Mouse (Mus musculus) adrenal gland, postnatal 4 days (tissue): ENCODE data around the gene Smo. TPM values are rescaled to one million over a fixed set of nuclear protein-coding genes. Genes with fewer than 3 reads are reported as not detected.

ENCODE experiments used
- DNase-seq, 2 experiments: peaks; one replicate each; pipeline ENCODE4 v3.0.0; 2021 to 2022; ENCODE audit warnings: low spot score in 2 of 2, mixed read lengths in 2 of 2
- total RNA-seq, 2 experiments: library from RNA; stranded (reverse); gene quantifications; 2 replicates each; pipeline ENCODE4 v1.2.3; 2021

Smo gene
- total RNA-seq, 2 experiments from 2014 or later: 88.5 to 94.3 TPM

DNA sequence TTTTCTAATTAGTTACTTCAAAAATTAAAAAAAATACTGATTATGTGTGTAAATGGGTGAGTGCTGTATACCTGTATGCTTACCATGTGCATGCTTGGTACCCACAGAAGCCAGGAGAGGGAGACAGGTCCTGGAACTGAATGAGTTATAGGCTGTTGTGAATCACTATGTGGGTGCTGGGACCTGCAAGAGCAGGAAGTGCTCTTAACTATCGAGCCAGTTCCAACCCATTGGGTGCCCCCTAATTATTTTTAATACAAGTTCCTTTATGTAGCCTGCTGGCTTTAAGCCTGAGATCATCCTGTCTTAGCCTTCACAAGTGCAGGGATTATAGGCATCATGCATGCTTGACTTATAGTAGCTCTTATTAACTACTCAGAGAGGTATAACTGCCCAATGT, 38.9 kb downstream of the Smo start:
- DNase-seq: no peak

DNA sequence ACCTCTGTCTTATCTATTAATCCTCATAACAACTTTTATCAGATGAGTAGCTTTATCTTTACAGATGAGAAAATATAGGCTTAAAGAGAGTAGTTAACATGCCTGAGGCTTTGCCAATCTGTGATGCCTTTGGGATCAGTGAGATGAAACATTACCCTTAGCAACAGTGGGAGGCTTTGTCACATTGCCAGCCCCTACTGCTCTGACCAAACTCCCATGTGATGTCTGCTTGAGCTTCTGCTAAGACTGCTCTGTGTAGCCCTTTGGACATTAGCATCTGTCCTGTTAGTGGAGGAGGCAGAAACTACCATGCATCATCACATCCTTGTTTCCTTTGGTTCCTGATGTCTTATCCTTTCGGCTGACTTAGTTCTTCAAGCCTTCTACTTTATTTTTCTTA, 40.3 kb downstream of the Smo start:
- DNase-seq: no peak

DNA sequence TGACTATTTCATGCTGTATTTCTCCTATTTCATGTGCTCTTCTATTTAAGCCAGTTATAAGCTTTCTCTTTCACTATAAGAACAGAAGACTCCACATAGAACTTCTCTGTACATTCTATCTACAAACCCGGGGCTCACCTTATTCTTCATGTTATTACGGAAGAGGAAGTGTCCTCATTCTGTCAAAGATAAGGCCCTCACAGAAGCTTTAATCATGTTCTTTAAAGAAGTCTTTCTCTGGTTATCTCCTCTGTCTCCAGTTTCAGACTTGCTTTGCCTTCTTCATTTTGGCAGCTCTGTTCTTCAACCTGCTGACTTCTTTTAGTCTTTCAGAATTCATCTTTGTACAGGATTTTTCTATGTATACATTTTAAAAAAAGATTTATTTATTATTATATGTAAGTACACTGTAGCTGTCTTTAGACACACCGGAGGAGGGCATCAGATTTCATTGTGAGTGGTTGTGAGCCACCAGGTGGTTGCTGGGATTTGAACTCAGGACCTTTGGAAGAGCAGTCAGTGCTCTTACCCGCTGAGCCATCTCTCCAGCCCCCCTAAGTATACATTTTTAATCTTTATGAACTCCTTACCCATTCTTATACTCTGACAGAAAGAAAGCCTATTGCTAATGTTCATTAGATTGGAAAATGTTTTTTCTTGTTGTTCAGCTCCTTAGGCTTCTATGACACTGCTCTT, 41.4 kb downstream of the Smo start:
- no peak for DNase-seq

DNA sequence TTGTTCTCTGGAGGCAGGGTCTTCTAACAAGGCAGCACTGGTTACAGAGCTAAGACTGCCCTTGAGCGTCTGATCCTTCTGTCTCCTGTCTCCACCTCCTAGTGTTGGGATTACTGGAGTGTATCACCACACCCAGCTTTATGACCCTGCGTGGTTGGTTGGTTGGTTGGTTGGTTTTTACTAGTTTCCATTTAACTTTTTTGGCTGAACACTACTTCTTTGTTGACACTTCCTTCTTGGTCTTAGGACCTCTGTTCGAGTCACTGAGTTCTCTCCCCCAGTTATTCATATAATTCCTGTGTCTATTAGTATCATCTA, 41.9 kb downstream of the Smo start:
- no peak for DNase-seq

DNA sequence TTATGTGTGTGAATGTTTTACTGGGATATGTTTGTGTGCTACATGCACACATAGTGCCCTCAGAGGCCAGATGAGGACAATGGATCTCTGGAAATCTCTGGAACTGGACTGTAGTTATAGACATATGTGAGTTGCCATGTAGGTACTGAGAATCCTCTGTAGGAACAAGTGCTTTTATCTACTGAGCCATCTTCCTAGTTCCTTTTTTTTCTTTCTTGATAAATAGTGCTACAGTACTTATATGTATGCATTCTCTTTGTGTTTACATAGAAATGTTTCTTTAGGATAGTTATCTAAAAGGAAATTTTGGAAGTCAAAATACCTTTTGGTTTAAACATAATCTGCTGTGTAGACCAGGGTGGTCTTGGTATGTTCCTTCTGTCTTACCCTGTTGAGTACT, 44.8 kb downstream of the Smo start:
- no peak for DNase-seq

DNA sequence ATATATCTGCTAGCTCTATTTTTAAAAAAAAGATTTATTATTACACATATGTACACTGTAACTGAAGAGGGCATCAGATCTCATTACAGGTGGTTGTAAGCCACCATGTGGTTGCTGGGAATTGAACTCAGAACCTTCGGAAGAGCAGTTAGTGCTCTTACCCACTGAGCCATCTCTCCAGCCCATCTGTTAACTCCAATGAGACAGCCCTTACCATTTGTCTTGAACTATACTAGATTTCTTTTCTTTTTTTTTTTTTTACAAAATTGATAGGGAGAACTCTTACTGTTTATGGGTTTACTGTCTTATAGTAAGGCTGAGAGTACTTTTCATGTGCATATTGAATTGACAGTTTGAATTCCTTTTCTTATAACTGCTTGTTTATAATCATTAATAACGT, 45.3 kb downstream of the Smo start:
- DNase-seq: no peak

DNA sequence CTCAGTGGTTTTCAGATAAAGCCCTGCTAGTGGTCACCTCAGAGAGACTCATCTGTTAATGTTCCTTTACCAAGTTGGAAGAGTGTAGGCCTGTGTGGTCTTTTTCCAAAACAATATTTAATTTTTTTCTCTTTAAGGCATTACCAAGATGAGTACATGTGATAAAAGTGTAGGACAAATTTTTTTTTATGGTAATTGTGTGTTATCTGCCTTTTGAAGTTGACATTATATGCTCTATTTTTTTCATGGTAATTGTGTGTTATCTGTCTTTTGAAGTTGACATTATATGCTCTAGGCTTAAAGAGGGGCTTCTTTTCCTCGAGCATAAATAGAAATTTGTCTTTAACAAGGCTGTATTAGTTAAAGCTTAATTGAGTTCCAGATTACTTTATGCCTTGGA, 46.9 kb downstream of the Smo start:
- DNase-seq: no peak

DNA sequence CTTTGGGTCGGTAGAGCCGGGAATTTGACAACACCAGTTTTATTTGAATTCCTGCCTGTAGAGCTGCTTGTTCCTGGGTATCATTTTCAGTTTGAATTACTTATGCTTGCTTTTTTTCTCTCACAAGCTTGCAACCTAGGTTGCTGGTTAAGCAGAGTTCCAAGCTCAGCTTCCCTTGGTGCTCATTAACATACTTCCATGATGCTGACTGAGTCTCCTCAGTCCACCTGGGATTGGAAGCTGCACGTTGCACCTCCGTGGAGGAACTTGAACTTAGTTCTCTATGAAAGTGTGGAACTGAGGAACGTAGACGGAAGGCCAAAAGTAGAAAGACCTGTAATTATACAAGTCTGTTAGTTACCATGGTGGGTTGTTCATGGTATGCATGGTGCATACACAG, 48.7 kb downstream of the Smo start:
- DNase-seq: no peak

DNA sequence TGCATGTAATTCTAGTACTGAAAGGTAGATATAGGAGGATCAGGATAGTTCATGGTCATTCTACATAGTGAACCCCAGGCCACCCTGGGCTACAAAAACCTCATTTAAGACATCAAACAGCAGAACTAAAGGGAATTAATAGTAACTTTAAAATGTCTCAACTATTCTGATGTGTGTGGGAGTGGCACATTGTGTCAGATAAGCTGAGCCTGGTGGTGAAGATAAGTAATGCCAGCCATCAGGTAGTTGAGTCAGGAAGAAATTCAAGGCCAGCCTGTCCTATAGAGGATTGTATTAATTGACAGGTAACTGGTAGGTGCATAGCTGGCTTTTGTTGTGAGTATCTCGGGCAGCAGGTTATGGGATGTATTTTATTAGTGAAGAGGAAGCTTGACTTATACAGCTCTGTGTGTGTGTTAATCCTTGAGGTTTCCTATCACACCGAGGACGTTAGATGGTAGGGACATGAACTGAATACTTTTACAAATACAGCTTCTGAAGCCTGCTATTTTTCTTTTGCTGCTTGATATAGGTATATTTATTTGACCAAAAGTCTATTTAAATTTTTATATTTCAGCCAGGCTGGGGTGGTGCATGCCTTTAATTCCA, 49.2 kb downstream of the Smo start:
- no peak for DNase-seq

DNA sequence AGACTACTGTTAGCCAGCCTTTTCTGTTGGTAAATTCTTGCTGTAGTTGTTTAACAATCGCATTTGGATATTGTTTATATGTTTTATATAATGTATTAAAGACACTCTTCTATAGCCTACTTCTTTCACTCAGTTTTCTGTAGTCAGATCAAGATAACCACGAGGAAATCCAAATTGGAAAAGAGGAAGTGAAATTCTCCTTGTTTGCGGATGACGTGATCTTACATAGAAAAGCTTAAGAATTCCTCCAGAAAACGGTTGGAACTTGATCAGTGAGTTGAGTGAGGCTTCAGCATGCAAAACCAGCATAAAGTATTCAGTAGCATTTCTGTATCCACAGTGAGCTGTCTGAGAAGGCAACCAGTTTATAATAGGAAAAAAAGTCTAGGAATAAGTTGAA, 50.5 kb downstream of the Smo start:
- no peak for DNase-seq

DNA sequence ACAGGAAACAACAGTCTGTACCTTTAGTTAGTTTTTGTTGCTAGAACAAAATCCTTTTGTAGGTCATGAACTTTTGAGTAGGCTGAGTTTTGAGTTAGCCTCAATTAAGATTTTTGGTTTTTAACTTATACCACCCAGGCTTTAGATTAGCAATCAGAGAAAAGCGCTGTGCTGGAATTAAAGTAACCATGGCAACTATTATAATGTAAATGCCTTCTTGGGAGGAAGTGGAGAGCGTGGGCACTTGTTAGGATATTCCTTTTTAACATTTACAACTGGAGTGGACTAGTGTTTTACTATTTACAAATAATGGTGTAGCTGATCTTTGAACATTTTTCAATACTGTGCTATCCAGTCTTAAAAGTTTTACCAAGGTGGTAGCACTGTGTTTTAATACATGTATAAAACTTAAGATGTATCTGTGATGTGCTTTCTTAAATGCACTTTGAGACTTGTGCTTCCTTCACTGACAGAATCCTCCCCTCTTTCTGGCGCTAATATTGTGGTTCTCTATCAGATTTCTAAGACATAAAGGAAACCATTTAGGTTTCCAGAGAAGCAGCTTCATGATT, 53.6 kb downstream of the Smo start:
- no peak for DNase-seq

DNA sequence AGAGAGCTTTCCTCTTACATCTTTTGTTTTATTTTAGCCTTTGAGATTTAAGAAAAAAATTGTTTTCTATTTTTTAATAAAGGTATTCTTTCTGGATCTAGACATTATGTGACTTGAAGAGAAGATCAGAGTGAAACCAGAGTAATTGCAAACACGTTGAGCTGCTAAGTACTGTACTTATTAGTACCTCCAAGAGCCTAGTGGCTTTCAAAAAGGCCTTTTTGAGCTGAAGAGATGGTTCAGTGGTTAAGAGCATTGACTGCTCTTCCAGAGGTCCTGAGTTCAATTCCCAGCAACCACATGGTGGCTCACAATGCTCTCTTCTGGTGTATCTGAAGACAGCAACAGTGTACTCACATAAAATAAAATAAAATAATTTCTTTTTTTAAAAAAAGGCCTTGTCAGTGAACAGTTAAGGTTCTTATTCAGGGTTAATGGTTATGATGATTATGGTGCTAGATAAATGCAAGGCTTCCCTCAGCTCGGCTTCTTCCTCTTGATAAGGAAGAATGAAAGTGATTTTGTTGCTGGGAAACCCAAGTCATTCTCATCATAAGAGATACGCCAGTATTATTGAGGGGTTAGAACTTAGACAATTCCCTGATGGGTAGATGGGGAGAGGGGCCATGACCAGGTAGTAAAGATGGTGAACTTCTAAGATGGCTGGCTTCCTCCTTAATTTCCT, 54.9 kb downstream of the Smo start:
- no peak for DNase-seq

DNA sequence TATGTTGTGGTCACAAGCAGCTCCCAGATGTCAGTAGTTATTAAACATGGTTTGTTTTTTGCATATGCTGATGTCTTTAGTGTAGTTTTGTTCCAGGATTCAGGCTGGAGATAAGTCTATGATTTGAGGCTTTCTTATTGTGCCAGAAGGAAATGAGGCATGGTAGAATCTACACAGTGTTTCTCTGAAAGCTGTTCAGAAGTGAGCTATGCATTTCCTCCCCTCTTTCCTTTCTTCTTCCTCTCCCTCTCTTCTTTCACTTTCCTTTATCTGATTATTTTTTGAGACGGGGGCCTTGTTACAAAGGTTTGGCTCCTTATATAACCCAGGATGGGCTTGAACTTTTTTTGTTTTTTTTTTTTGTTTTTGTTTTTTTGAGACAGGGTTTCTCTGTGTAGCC, 58.2 kb downstream of the Smo start:
- DNase-seq: no peak

DNA sequence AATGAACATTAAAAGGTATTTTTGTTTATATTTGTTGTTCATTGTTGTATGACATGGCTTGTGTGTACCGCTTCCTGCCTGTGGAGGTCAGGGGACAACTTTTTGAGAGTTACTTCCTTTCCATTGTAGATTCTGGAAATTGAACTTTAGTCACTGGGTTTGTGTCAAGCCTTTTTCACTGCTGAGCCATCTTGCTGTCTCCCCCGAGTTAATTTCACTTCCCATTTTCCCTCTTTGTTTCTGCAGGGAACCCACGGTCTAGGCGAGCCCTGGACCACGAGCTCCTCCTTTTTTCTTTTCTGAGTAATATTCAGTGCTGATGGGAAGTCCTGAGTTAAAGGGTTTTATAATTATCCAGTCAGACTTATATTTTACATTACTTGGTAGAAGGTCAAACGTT, 59.3 kb downstream of the Smo start:
- DNase-seq: no peak

DNA sequence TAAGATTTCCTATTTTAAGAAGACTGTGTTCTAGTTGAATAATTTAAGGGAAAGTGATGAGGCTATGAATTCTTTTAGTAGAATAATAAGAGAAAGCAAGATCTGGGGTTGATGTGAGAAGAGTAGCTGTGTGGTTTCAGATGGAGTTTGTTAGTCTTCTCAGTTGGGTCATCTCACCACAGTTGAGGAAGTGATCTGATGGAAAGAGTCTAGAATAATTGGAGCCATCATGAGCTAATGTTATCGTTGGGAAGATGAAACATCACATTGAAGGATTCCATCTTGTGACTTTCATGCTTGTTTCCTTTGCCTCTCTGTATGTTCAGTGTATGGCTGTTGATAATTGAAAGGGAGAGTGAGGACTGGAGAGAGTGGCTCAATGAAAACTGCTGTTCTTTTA, 67.7 kb downstream of the Smo start:
- no peak for DNase-seq

DNA sequence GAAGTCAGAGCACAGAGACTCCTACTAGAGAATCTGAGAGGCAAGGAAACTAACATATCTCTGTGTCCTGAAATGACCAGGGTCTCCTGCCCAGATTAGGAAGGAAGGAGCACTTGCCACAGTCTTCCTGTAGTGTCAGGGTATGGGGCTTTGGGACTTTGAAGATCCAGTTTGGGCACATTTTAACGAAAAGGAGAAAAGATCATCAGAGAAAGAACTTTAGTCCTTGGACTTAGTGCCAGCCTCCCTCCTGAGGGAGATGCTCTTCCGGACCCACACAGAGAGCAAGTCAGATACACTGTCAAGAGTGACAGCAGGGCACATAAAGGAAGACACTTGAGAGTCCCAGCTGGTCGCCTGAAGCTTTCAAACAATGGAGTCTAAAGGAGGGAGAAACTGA, 68.7 kb downstream of the Smo start:
- DNase-seq: no peak

DNA sequence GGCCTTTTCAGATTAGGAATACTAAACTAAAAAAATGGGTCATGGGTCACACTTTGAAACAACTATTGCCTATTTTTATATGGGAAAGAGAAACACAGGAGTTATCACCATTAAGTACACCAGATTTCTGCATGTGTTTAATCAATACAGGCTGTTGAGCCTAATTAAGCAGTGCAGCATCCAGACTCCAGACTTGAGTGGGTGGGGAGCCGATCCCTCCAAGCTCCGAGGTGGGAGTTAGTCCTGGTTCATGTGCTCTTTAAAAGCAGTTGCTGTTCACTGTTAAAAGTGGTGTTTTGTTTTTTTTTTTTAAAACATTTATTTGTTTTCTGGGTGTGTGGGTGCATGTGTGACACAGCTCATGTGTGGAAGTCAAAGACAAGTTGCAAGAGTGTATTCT, 70.1 kb downstream of the Smo start:
- DNase-seq: no peak

Other genes with a start within 250 kb of the Smo start
- gene Kcp, start 227.6 kb upstream of the Smo start, total RNA-seq: 10 to 100 TPM in 1 of 2 experiments, 1 to 10 TPM in 1; 9.0 to 14.2 TPM
- 1 to 10 TPM; 4.5 to 4.7 TPM for gene Irf5, start 208.9 kb upstream of the Smo start, total RNA-seq
- 10 to 100 TPM; 65.9 to 66.4 TPM for gene Tnpo3, start 125.6 kb upstream of the Smo start, total RNA-seq
- gene Tspan33, start 41.3 kb upstream of the Smo start, total RNA-seq: 10 to 100 TPM; 10.6 to 16.4 TPM
- 100 to 1,000 TPM in 1 of 2 experiments, 10 to 100 TPM in 1; 93.7 to 119 TPM for gene Ahcyl2, start 32.5 kb downstream of the Smo start, total RNA-seq
- 1 to 10 TPM; 2.2 to 2.6 TPM for gene Strip2, start 181.5 kb downstream of the Smo start, total RNA-seq